Mouse (Mus musculus) thymus, postnatal 4 days (tissue): ENCODE results near the gene Nim1k.

ENCODE experiments used
- DNase-seq: peaks from one replicate; pipeline ENCODE4 v3.0.0; 2021

The Nim1k gene

GRCm38 (mm10) chr13:119755681-119756471, at the start of gene Nim1k:
TSS of gene Nim1k (minus strand) at chr13:119755882.
- peak; percentile 77 for DNase-seq

- no peak for DNase-seq
Measured at GRCm38 (mm10) chr13:119797656-119798055, 42.0 kb upstream of the Nim1k start.

GRCm38 (mm10) chr13:119792791-119793404, 37.2 kb upstream of the Nim1k start:
- DNase-seq, result no peak

- no peak for DNase-seq
Measured at GRCm38 (mm10) chr13:119791580-119792135, 36.0 kb upstream of the Nim1k start.

- DNase-seq, result peak; percentile 98
Measured at GRCm38 (mm10) chr13:119790761-119791579, 35.3 kb upstream of the Nim1k start, which contains the start of gene Zfp131. TSS of gene Zfp131 (minus strand) at chr13:119790889.

- DNase-seq, result peak; percentile 71
Measured at GRCm38 (mm10) chr13:119789851-119790717, 34.4 kb upstream of the Nim1k start.

GRCm38 (mm10) chr13:119783581-119783980, 27.9 kb upstream of the Nim1k start:
- DNase-seq, result no peak

GRCm38 (mm10) chr13:119768541-119768940, 12.9 kb upstream of the Nim1k start:
- DNase-seq, result no peak

GRCm38 (mm10) chr13:119766480-119766879, 10.8 kb upstream of the Nim1k start:
- DNase-seq, result no peak

GRCm38 (mm10) chr13:119756831-119757230, 1.1 kb upstream of the Nim1k start:
- DNase-seq, result peak; percentile 36

- peak; percentile 83 for DNase-seq
Measured at GRCm38 (mm10) chr13:119755141-119755547, 538 bp downstream of the Nim1k start.

- DNase-seq, result no peak
Measured at GRCm38 (mm10) chr13:119754635-119755020, 1.1 kb downstream of the Nim1k start.

GRCm38 (mm10) chr13:119753859-119754634, 1.6 kb downstream of the Nim1k start:
- DNase-seq, result no peak

- no peak for DNase-seq
Measured at GRCm38 (mm10) chr13:119746930-119747329, 8.8 kb downstream of the Nim1k start.

- DNase-seq, result peak; percentile 35
Measured at GRCm38 (mm10) chr13:119743470-119743869, 12.2 kb downstream of the Nim1k start.

GRCm38 (mm10) chr13:119742711-119743415, 12.8 kb downstream of the Nim1k start:
- no peak for DNase-seq

GRCm38 (mm10) chr13:119741390-119742237, 14.1 kb downstream of the Nim1k start:
- no peak for DNase-seq

GRCm38 (mm10) chr13:119731448-119731847, 24.2 kb downstream of the Nim1k start:
- DNase-seq, result no peak

GRCm38 (mm10) chr13:119729406-119729805, 26.3 kb downstream of the Nim1k start:
- DNase-seq, result no peak
